Mouse (Mus musculus) forebrain, embryonic 12.5 days (tissue): ENCODE results near the gene Atp6v1b1. TPM values are rescaled to one million over a fixed set of nuclear protein-coding genes. Genes with fewer than 3 reads are reported as not detected.

Experiments
- ATAC-seq: fragments of 200-750 bp; cut with Nextera tagmentation; 2 replicates; pipeline ENCODE4 v1.8.0; 2017; ENCODE audit warnings: moderate TSS enrichment; ENCODE audit not compliant: low FRiP score
- H3K27ac ChIP-seq: fragments of 300-500 bp; sonication (generic); 2 replicates; pipeline ENCODE4 v1.5.1; 2016; ENCODE audit warnings: mild to moderate bottlenecking
- H3K27me3 ChIP-seq: fragments of 300-500 bp; sonication (generic); 2 replicates; pipeline ENCODE4 v1.6.1; 2016; ENCODE audit warnings: mild to moderate bottlenecking
- H3K36me3 ChIP-seq: fragments of 300-500 bp; sonication (generic); replicated peaks from 2 replicates; pipeline ENCODE4 v1.6.1; 2016; ENCODE audit warnings: mild to moderate bottlenecking
- H3K4me1 ChIP-seq: fragments of 300-500 bp; sonication (generic); 2 replicates; pipeline ENCODE4 v1.6.1; 2016
- H3K4me2 ChIP-seq: fragments of 300-500 bp; sonication (generic); 2 replicates; pipeline ENCODE4 v1.6.1; 2016; ENCODE audit warnings: mild to moderate bottlenecking, moderate library complexity
- H3K4me3 ChIP-seq: fragments of 300-500 bp; sonication (generic); replicated peaks from 2 replicates; pipeline ENCODE4 v1.5.1; 2016; ENCODE audit warnings: mild to moderate bottlenecking
- H3K9ac ChIP-seq: fragments of 300-500 bp; sonication (generic); 2 replicates; pipeline ENCODE4 v1.6.1; 2016; ENCODE audit warnings: mild to moderate bottlenecking
- H3K9me3 ChIP-seq: fragments of 300-500 bp; sonication (generic); 2 replicates; pipeline ENCODE4 v1.6.1; 2016
- WGBS: fragments of 180-500 bp; shearing (Covaris S2); methylation state at CpG from one replicate; pipeline ENCODE4 v1.1.7; 2016; 5-methylcytosine and 5-hydroxymethylcytosine counted together
- polyA plus RNA-seq: library from polyadenylated mRNA; unstranded; fragments of >200 nt; fragmentation: Nextera tagmentation; extraction: Ambion mirVana; gene quantifications from 2 replicates; pipeline ENCODE4 v1.2.1, GENCODE M21; 2016

Atp6v1b1 gene
- 0.12 TPM in 1 of 2 replicates, not detected in the other for polyA plus RNA-seq

DNA sequence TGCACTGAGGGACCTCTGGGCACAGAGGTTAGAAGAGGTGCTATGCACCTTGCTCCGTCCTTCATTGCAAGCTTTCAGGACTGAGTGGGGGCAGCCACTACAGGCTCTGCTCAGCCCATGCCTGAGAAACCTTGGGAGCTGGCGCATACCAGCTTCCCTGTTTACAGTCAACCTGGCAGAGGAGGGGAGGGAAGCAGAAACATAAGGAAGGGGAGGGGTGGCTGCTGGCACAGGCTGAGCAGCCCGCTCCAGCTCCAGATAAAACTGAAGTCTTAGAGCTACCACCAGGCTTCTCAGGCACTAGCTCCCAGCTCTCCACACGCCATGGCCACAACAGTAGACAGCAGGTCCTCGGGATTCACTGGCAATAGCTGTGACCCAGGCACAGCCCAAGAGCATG is at the start of gene Atp6v1b1:
TSS of gene Atp6v1b1 (plus strand) at position 230 of the 400 bp plus-strand sequence.
- ATAC-seq: no peak
- no peaks in the 10 kb centered on the region for H3K36me3 ChIP-seq
- H3K9me3 ChIP-seq: no peaks in the 10 kb centered on the region
- H3K9ac ChIP-seq: no peak within 1 kb of the TSS
- no peak within 1 kb of the TSS for H3K27ac ChIP-seq
- 60% methylated on average over 5 of the region's 5 CpGs for WGBS
- H3K4me3 ChIP-seq: no peak within 1 kb of the TSS
- H3K4me1 ChIP-seq: peaks cover 7% of the 10 kb centered on the region
- peaks cover 23% of the 10 kb centered on the region; the same call in 1 of the 2 replicates for H3K27me3 ChIP-seq
- H3K4me2 ChIP-seq: no peak within 1 kb of the TSS

DNA sequence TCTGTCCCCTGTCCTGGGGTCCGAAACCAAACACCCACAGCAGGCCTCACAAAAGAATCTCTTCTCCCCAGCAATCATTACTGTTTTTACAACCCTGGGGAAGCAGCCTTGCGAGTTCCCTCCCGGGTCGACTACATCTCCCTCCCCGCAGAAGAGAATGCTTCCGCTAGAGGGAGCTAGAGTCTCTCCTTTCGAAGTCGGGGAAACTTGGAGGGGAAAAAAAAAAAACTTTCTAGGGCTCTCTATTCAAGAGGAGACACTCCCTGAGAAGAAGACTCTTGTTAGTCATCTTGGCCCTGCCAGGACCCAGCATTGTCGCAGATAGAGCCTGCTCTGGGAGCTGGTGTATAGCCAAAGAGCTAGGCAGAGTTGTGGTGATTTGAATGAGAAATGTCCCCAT is 49.0 kb upstream of the Atp6v1b1 start:
- ATAC-seq: no peak

DNA sequence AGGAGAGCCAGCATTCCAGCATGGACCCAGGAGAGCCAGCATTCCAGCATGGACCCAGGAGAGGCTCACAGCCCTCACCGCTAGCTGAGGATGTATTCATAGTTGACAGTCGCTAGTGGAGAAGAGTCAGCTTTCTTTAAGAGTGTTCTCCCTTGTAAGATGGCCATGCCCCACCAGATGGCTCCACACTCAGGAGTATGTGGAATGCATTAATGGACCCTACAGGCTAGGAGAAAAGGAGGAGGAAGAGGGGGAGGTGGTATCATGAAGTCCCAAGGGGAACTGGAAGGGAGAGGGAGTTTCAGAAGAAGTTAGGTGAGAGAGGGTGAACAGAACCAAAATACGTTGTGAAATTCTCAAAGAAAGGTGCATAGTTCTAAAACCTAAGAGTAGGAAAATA is 47.1 kb upstream of the Atp6v1b1 start:
- no peaks in the 10 kb centered on the region for H3K36me3 ChIP-seq
- H3K4me1 ChIP-seq: no peaks in the 10 kb centered on the region
- no peak overlapping the region for H3K9ac ChIP-seq
- no peak overlapping the region for H3K27ac ChIP-seq
- H3K4me3 ChIP-seq: no peak overlapping the region
- WGBS: 11% methylated on average over 3 of the region's 3 CpGs
- H3K27me3 ChIP-seq: peaks cover 99% of the 10 kb centered on the region
- ATAC-seq: no peak
- H3K4me2 ChIP-seq: no peak overlapping the region
- no peaks in the 10 kb centered on the region for H3K9me3 ChIP-seq

More for the DNA sequence above, 49.0 kb upstream of the Atp6v1b1 start:
- no peaks in the 10 kb centered on the region for H3K36me3 ChIP-seq
- H3K4me3 ChIP-seq: no peak overlapping the region
- no peaks in the 10 kb centered on the region for H3K9me3 ChIP-seq
- no peaks in the 10 kb centered on the region for H3K4me1 ChIP-seq
- peaks cover 99% of the 10 kb centered on the region for H3K27me3 ChIP-seq
- WGBS: under 1% methylated on average over 9 of the region's 9 CpGs
- H3K27ac ChIP-seq: no peak overlapping the region
- H3K9ac ChIP-seq: no peak overlapping the region
- H3K4me2 ChIP-seq: no peak overlapping the region

DNA sequence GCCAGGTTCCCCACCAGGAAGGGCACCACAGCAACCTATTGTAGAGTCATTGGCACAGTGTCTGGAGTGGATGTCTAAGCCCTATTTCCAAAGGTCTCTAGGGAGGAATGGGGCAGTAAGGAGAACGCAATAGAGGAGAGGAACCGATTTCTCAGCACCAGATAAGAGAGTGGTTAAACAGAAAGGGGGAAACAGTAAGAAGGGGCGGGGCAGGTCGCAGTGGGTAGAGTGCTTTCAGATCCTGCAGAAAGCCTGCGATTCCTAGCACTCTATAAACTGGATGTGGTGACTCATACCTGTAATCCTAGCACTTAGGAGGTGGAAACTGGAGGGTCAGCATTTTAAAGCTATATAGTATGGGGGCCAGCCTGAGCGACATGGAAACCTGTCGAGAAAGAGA is 46.1 kb upstream of the Atp6v1b1 start:
- WGBS: 1% methylated on average over 7 of the region's 7 CpGs
- Histone ChIP-seq H3K4me2 (no peak overlapping the region), H3K4me1 (no peaks in the 10 kb centered on the region), H3K27me3 (peaks cover 99% of the 10 kb centered on the region), H3K36me3 (no peaks in the 10 kb centered on the region), H3K9ac (no peak overlapping the region), H3K9me3 (no peaks in the 10 kb centered on the region), H3K27ac (no peak overlapping the region), H3K4me3 (no peak overlapping the region)
- no peak for ATAC-seq

DNA sequence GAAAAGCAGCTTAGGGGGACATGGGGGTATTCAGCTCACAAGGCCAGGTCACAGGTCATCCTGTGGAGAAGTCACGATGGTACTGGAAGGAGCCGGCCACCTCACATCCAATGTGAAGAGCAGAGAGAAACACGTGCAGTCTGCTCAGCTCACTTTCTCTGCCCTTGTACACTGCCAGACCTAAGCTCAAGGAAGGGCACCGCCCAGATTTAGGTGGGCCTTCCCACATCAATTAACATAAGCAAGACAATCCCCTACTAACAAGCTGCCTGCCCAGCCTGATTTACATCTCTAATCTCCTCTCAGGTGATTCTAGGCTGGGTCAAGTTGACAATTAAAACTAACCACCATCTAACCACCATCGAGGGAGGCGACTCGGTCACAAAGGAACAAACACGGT is 44.9 kb upstream of the Atp6v1b1 start:
- WGBS: 2% methylated on average over 8 of the region's 8 CpGs
- H3K4me3 ChIP-seq: no peak overlapping the region
- H3K27me3 ChIP-seq: peaks cover 97% of the 10 kb centered on the region
- H3K36me3 ChIP-seq: no peaks in the 10 kb centered on the region
- no peaks in the 10 kb centered on the region for H3K9me3 ChIP-seq
- no peak overlapping the region for H3K27ac ChIP-seq
- H3K4me2 ChIP-seq: no peak overlapping the region
- H3K9ac ChIP-seq: no peak overlapping the region
- ATAC-seq: no peak
- H3K4me1 ChIP-seq: peaks cover 5% of the 10 kb centered on the region; the same call in 1 of the 2 replicates

DNA sequence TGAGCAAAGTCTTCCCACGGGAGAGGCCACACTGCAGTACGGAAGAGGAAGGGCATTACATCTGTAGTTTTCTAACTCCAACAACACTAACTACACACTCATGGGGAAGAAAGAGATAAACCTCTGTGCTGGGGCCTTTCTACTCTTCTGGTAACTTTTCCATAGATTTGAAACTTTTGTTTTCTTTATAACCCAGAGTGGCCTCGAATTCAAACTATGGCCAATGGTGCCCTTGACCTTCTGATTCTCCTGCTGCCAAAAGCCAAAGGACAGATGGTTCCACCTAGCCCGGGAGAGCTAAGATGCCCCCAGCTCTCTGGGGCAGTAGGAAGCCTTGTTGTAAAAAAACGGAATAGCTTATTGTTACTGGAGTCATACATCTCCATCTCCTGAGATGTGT is 42.8 kb upstream of the Atp6v1b1 start:
- Histone ChIP-seq H3K27ac (no peak overlapping the region), H3K4me2 (no peak overlapping the region), H3K9me3 (no peaks in the 10 kb centered on the region), H3K4me1 (peaks cover 5% of the 10 kb centered on the region; the same call in 1 of the 2 replicates), H3K27me3 (peaks cover 96% of the 10 kb centered on the region), H3K4me3 (no peak overlapping the region), H3K9ac (no peak overlapping the region), H3K36me3 (no peaks in the 10 kb centered on the region)
- WGBS: 2% methylated on average over 5 of the region's 5 CpGs
- no peak for ATAC-seq

DNA sequence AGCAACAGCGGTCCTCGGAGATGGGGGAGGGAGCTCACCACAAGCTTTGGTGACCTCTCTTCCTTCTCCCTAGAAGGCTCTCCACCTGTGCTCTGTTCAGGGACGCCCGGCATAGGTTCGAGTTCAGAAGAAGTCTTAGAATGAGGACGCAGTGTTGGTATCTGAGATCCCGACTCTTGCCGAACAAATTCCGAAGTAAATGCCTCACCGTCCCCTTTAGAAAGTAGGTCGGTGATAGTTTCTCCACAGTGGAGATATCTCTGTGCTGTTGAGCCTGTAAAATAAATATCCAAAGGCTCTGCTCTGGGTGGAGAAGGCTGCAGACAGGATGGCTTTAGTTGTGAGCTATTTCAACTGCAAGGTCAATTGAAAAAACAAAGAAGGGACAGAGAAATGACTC is 41.8 kb upstream of the Atp6v1b1 start:
- Histone ChIP-seq H3K4me2 (no peak overlapping the region), H3K36me3 (no peaks in the 10 kb centered on the region), H3K27ac (no peak overlapping the region), H3K4me3 (no peak overlapping the region), H3K9ac (no peak overlapping the region), H3K9me3 (no peaks in the 10 kb centered on the region), H3K4me1 (peaks cover 5% of the 10 kb centered on the region; the same call in 1 of the 2 replicates), H3K27me3 (peaks cover 96% of the 10 kb centered on the region)
- no peak for ATAC-seq
- WGBS: under 1% methylated on average over 11 of the region's 11 CpGs

DNA sequence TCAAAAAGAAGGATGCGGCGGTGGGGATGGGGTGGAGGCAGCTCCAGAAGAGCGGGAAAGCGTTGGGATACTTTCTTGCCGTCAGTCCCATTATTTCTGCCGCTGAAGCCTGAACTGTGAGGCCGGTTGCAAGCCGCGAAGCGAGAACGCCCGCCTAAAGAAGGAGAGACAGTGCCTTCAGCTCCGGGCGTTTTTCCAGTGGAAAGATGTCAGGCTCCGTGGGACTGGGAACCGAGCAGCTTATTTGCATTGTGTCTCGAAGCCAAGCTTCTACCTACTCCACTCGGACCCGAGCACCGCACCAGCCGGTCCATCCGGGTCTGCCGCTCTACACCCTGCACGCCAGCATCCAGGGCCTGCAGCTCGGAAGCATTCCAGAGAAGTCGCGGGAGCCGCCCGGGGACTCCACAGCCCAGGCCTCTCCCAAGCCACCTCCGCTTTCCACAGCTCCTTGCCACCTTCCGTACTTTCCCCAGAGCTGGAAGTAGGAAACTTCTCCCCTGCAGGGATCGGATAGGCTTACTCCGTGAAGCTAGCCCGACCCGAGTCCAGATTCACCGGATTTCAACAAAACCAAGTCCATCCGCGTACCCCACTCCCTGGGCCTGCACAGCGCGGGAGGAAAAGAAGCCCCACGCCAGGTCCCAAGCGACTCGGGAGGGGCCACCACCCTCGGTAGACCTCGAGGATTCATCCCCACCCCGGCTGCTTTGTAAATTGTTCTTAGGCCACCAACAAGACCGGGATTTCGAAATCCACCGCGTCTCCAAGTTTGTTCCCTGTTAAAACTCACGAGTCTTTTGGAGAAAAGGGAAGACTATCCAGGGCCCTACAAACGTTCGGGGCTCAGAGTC is 40.4 kb upstream of the Atp6v1b1 start:
- Histone ChIP-seq H3K9me3 (no peaks in the 10 kb centered on the region), H3K4me3 (peak overlapping the region; percentile 13; the same call in 1 of the 2 replicates), H3K27me3 (peaks cover 96% of the 10 kb centered on the region), H3K4me1 (peaks cover 5% of the 10 kb centered on the region; the same call in 1 of the 2 replicates), H3K9ac (no peak overlapping the region), H3K4me2 (no peak overlapping the region), H3K36me3 (no peaks in the 10 kb centered on the region), H3K27ac (no peak overlapping the region)
- under 1% methylated on average over 53 of the region's 53 CpGs for WGBS
- ATAC-seq: no peak

DNA sequence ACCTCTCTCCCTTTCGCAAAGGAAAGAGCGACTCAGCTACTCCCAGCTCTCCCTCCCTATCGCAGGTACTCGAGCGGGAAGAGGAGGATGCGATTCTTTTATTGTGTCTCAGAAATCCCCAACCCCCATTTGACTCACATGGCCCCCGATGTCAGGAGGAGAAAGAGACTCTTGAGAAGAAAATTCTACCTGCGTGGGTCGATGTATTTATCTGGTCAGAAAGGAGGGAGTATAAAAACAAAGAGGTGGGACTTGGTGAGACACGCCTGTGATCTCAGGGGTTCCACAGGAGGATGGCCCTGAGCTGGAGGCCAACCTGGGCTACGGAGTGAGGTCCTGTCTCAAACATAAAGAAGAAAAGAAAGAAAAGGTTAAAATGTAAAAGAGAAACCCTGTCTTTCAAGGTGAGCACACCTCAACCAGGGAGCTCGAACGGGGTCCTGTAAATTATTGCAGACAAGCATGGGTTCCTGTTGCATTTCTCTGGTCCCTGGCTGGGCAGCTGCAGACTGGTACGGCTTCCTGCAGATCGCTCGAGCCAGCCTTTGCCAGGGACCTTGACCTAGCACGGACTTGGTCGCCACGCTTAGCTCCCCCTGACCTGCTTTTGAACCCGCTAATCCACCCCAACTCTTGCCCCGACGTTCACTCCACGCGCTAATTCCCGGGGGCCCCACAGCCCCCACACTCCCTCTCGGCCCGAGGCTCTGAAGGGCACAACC is 39.6 kb upstream of the Atp6v1b1 start:
- no peak for ATAC-seq
- H3K4me2 ChIP-seq: no peak overlapping the region
- H3K27me3 ChIP-seq: peaks cover 96% of the 10 kb centered on the region
- no peaks in the 10 kb centered on the region for H3K36me3 ChIP-seq
- H3K4me3 ChIP-seq: no peak overlapping the region
- H3K27ac ChIP-seq: no peak overlapping the region
- peaks cover 5% of the 10 kb centered on the region; the same call in 1 of the 2 replicates for H3K4me1 ChIP-seq
- H3K9ac ChIP-seq: no peak overlapping the region
- 1% methylated on average over 27 of the region's 27 CpGs for whole genome bisulfite sequencing
- no peaks in the 10 kb centered on the region for H3K9me3 ChIP-seq

DNA sequence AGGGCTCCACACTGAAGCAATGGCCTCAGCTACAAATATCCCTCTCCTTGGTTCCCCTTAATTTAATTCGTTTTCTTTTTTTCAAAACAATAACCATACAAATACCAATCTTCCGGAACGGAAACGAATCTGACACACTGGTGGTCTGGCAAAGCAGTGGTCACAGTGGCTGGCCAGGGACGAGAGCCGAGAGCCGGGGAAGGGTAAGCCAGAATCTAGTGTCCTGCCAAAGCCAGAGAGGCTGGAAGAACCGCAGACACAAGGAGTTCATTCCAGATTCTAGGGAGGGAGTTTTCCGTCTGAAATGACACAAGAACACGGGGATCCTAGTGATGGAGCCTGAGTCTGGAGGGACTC is 39.1 kb upstream of the Atp6v1b1 start:
- H3K4me2 ChIP-seq: no peak overlapping the region
- H3K4me3 ChIP-seq: no peak overlapping the region
- no peaks in the 10 kb centered on the region for H3K9me3 ChIP-seq
- WGBS: 2% methylated on average over 10 of the region's 10 CpGs
- peaks cover 96% of the 10 kb centered on the region for H3K27me3 ChIP-seq
- H3K4me1 ChIP-seq: peaks cover 5% of the 10 kb centered on the region; the same call in 1 of the 2 replicates
- no peak overlapping the region for H3K27ac ChIP-seq
- H3K36me3 ChIP-seq: no peaks in the 10 kb centered on the region
- H3K9ac ChIP-seq: no peak overlapping the region
- ATAC-seq: no peak

DNA sequence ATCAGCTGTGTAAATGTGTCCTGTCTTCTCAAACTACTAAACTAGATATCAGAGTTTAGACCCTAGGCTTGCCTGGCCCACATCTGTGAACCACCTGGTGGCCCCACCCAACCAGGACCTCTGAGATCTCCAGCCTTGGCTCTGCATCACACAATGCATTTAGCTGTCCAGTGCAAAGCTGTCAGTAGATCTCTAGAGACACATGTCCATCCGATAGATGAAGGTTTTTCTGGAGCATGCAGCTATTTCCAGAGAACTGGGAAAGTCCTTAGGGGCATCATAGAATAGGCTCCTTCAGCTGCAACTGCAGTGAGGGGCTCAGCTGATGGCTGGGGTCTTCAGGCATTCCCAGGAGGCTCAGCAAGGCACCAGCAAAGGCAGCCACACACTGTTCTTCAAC is 38.5 kb upstream of the Atp6v1b1 start:
- peaks cover 96% of the 10 kb centered on the region for H3K27me3 ChIP-seq
- H3K9ac ChIP-seq: no peak overlapping the region
- no peak overlapping the region for H3K27ac ChIP-seq
- peaks cover 5% of the 10 kb centered on the region; the same call in 1 of the 2 replicates for H3K4me1 ChIP-seq
- no peaks in the 10 kb centered on the region for H3K9me3 ChIP-seq
- ATAC-seq: no peak
- H3K4me3 ChIP-seq: no peak overlapping the region
- no peaks in the 10 kb centered on the region for H3K36me3 ChIP-seq
- 11% methylated on average over 1 of the region's 1 CpGs for WGBS
- no peak overlapping the region for H3K4me2 ChIP-seq

DNA sequence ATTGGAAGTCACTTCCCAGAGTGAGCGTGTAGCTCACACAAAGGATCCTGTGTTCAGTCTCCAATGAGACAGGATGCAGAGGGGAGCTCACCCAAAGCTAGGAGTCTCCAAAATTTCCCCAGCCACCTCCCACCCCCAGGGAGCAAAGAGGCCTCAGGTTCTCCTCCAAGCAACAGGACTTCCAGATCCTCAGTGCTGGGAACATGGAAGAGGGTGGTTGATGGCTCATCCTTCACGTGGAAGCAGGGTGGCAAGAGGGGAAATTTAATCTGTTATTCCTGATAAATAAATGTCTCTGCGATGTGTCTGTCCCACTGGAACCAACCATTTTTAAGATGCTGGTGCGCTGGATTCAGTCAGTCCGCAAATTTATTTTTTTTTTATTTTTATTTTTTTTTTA is 38.1 kb upstream of the Atp6v1b1 start:
- Histone ChIP-seq H3K4me1 (peaks cover 5% of the 10 kb centered on the region; the same call in 1 of the 2 replicates), H3K36me3 (no peaks in the 10 kb centered on the region), H3K27ac (no peak overlapping the region), H3K4me2 (no peak overlapping the region), H3K4me3 (no peak overlapping the region), H3K9me3 (no peaks in the 10 kb centered on the region), H3K27me3 (peaks cover 96% of the 10 kb centered on the region), H3K9ac (no peak overlapping the region)
- 17% methylated on average over 5 of the region's 5 CpGs for WGBS
- no peak for ATAC-seq
